Mouse (Mus musculus) hindbrain, postnatal 0 days (tissue): Measurements from ENCODE around the gene Mcm3. TPM values are rescaled to one million over a fixed set of nuclear protein-coding genes. Genes with fewer than 3 reads are reported as not detected.

ENCODE experiments used
- ATAC-seq: fragments of 200-750 bp; cut with Nextera tagmentation; 2 replicates; pipeline ENCODE4 v1.8.0; 2017; ENCODE audit warnings: mild to moderate bottlenecking, moderate TSS enrichment, moderate library complexity
- DNase-seq: peaks from one replicate; pipeline ENCODE4 v3.0.0-alpha.2; 2015; ENCODE audit warnings: low spot score
- H3K27ac ChIP-seq: fragments of 300-500 bp; sonication (generic); 2 replicates; pipeline ENCODE4 v1.5.1; 2014; ENCODE audit warnings: mild to moderate bottlenecking
- H3K27me3 ChIP-seq: fragments of 300-500 bp; sonication (generic); 2 replicates; pipeline ENCODE4 v1.6.1; 2014; ENCODE audit warnings: low read length, mixed read lengths; ENCODE audit not compliant: insufficient read depth
- H3K36me3 ChIP-seq: fragments of 300-500 bp; sonication (generic); 2 replicates; pipeline ENCODE4 v1.6.1; 2014; ENCODE audit warnings: low read length, mixed read lengths; ENCODE audit not compliant: insufficient read depth
- H3K4me1 ChIP-seq: fragments of 300-500 bp; sonication (generic); 2 replicates; pipeline ENCODE4 v1.6.1; 2014; ENCODE audit warnings: antibody characterized with exemption, low read length, mixed read lengths; ENCODE audit not compliant: insufficient read depth
- H3K4me2 ChIP-seq: fragments of 300-500 bp; sonication (generic); 2 replicates; pipeline ENCODE4 v1.6.1; 2014; ENCODE audit warnings: low read depth, mild to moderate bottlenecking, low read length, moderate library complexity, mixed read lengths
- H3K4me3 ChIP-seq: fragments of 300-500 bp; sonication (generic); 2 replicates; pipeline ENCODE4 v1.5.1; 2014; ENCODE audit warnings: low read length
- H3K9ac ChIP-seq: fragments of 300-500 bp; sonication (generic); replicated peaks from 2 replicates; pipeline ENCODE4 v1.6.1; 2014; ENCODE audit warnings: mild to moderate bottlenecking, low read length, moderate library complexity, mixed read lengths
- H3K9me3 ChIP-seq: fragments of 300-500 bp; sonication (generic); 2 replicates; pipeline ENCODE4 v1.6.1; 2016; ENCODE audit warnings: low read length, mixed read lengths
- CTCF ChIP-seq: IDR thresholded peaks from 2 replicates; pipeline ENCODE4 v1.5.1; 2016; ENCODE audit warnings: antibody characterized with exemption, control low read depth, low read depth
- WGBS: fragments of 180-500 bp; shearing (Covaris S2); extraction: QIAGEN DNeasy Blood & Tissue Kit; methylation state at CpG from one replicate; pipeline ENCODE4 v1.1.7; 2014; 5-methylcytosine and 5-hydroxymethylcytosine counted together
- polyA plus RNA-seq: library from polyadenylated mRNA; unstranded; fragments of >200 nt; fragmentation: Nextera tagmentation; extraction: Ambion mirVana; gene quantifications from 2 replicates; pipeline ENCODE4 v1.2.1, GENCODE M21; 2015
- total RNA-seq: library from RNA; depleted of rRNA; stranded (reverse); fragments of >200 nt; gene quantifications from 2 replicates; pipeline ENCODE4 v1.2.3, GENCODE M21; 2014

The Mcm3 gene
- total and polyA plus RNA-seq, 2 experiments from 2014 or later: 18.1 to 23.1 TPM

DNA sequence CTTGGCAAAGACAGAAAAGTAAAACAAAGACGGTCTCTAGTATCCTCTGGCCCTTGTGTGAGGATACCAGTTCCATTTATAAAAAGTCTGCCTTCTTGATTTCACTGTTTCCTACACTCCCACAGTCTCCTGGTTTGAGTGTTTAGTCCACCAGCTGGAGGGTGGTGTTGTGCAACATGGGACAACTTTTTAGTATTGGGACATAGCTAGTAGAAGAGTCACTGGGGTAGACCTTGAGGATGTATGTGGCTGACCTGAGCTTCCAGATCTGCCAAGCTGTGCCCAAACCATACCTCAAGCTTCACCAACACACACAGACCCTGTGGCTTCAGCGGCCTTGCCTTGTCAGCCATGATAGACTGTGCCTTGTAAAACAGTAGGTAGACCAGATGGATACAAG is 7.9 kb upstream of the Mcm3 start:
- no peaks in the 10 kb centered on the region for H3K9me3 ChIP-seq
- no peaks in the 10 kb centered on the region for H3K27me3 ChIP-seq
- H3K4me3 ChIP-seq: no peak overlapping the region
- H3K27ac ChIP-seq: no peak overlapping the region
- H3K4me2 ChIP-seq: no peak overlapping the region
- no peak for ATAC-seq
- 85% methylated on average over 2 of the region's 2 CpGs for WGBS
- no peak overlapping the region for H3K9ac ChIP-seq
- no peaks in the 10 kb centered on the region for H3K36me3 ChIP-seq
- DNase-seq: no peak
- TF ChIP-seq CTCF: no peak
- H3K4me1 ChIP-seq: no peaks in the 10 kb centered on the region

DNA sequence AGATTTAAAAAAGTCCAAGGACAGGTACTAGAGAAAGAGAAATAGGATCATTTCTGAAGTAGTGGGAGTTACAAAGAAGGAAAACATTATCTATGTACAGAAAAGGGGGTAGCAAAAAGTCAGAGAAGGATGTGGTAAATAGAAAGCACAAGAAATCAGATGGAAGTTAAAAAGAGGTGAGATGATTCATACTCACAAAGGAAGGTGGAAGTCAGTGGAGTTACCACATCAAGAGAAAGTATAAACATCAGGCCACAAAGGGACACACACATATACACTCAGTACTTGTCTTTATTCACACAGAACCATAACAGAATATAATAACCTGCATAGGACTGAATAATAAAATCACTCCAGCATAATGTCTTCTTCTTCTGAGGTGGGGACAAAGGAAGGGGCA is 4.9 kb upstream of the Mcm3 start:
- no peak overlapping the region for H3K4me3 ChIP-seq
- no peaks in the 10 kb centered on the region for H3K4me1 ChIP-seq
- no peak for ATAC-seq
- DNase-seq: no peak
- no peak for TF ChIP-seq CTCF
- no peaks in the 10 kb centered on the region for H3K9me3 ChIP-seq
- no peak overlapping the region for H3K27ac ChIP-seq
- no peak overlapping the region for H3K4me2 ChIP-seq
- H3K36me3 ChIP-seq: no peaks in the 10 kb centered on the region
- H3K27me3 ChIP-seq: no peaks in the 10 kb centered on the region
- no peak overlapping the region for H3K9ac ChIP-seq

DNA sequence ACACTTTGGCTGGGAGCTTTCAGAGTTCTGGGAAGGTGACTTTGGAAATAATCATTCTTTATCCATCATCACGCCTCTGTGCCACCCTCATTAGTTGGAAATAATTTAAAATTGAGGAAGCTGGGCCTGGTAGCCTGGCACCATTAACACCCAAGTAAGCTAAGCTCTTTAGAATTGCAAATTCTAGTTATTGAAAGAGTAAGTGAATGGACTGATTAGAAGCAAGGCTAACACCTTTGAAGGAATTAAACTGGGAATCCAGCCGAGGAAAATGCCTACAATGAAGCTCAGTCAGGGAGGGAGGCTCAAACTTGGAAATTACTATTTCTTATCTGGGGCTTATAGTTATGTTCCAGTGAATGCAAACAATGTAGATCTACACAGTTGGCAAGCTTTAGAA is 3.8 kb upstream of the Mcm3 start:
- 52% methylated on average over 2 of the region's 2 CpGs for WGBS
- no peak for DNase-seq
- Histone ChIP-seq H3K36me3 (no peaks in the 10 kb centered on the region), H3K4me3 (no peak overlapping the region), H3K4me1 (no peaks in the 10 kb centered on the region), H3K9me3 (no peaks in the 10 kb centered on the region), H3K27me3 (no peaks in the 10 kb centered on the region), H3K27ac (no peak overlapping the region), H3K4me2 (no peak overlapping the region), H3K9ac (no peak overlapping the region)
- no peak for TF ChIP-seq CTCF
- ATAC-seq: no peak

DNA sequence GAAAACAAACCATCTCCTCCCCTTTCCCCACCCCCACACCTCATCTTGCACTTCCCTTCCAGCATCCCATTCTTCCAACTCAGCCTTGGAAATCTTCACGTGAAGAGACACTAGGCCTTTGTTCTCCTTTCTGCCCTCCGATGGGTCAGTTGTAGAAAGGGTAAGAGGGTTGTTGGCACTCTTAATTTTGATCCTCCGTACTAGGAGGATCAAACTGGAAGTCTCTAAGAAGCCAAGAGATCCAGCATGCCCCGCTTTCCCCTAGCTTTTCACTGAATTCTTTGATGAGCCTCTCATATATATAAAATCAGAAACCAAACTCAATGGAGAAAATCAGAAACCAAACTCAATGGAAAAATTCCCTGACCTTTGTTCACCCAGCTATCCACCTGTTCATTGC is 3.4 kb upstream of the Mcm3 start:
- DNase-seq: no peak
- H3K27me3 ChIP-seq: no peaks in the 10 kb centered on the region
- no peak for TF ChIP-seq CTCF
- WGBS: 41% methylated on average over 4 of the region's 4 CpGs
- no peaks in the 10 kb centered on the region for H3K4me1 ChIP-seq
- H3K27ac ChIP-seq: no peak overlapping the region
- no peaks in the 10 kb centered on the region for H3K9me3 ChIP-seq
- no peak overlapping the region for H3K4me3 ChIP-seq
- H3K36me3 ChIP-seq: no peaks in the 10 kb centered on the region
- no peak overlapping the region for H3K4me2 ChIP-seq
- H3K9ac ChIP-seq: no peak overlapping the region
- ATAC-seq: no peak

DNA sequence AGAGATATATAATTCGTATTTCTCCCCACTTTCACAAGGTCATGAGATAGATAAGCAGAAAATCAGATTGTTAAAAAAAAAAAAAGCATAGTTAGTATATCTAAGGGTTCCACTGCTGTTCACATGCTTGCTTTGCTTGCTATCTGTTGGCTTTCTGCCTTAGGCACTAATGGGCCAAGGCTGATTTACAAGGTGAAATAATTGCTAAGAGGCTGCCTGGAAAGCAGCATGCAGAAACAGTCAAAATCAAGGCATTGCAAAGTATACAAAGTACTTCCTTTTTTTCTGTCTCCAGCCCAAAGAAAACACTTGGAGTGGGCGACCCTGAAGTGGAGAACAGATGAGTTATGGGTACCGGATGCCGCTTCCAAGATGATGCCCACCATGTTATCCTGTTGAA is 847 bp upstream of the Mcm3 start:
- H3K9ac ChIP-seq: no peak overlapping the region
- no peaks in the 10 kb centered on the region for H3K36me3 ChIP-seq
- no peaks in the 10 kb centered on the region for H3K9me3 ChIP-seq
- no peak overlapping the region for H3K27ac ChIP-seq
- H3K4me1 ChIP-seq: no peaks in the 10 kb centered on the region
- TF ChIP-seq CTCF: no peak
- no peak overlapping the region for H3K4me3 ChIP-seq
- 91% methylated on average over 4 of the region's 4 CpGs for WGBS
- H3K27me3 ChIP-seq: no peaks in the 10 kb centered on the region
- no peak for ATAC-seq
- H3K4me2 ChIP-seq: no peak overlapping the region
- DNase-seq: no peak

DNA sequence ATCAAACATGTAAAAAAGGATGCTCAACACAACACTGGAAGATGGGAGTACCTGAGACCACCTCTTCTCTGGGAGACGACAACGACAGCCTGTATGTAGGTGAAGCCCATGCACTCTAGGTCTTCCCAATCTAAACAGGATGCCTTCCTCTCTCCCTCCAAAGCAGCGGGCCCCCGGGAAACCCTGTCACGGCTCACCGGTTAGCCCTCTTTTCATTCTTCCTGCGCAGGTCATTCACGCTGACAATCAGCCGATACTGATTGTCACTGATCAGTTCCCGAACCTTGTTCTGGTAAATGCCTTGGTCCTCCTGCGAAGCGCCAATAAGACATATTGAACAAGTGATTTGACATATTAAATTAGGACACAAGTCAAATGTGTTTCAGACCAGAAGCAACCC is 2.5 kb downstream of the Mcm3 start:
- H3K4me2 ChIP-seq: no peak overlapping the region
- no peak overlapping the region for H3K4me3 ChIP-seq
- TF ChIP-seq CTCF: no peak
- no peaks in the 10 kb centered on the region for H3K4me1 ChIP-seq
- DNase-seq: no peak
- no peak for ATAC-seq
- H3K27me3 ChIP-seq: no peaks in the 10 kb centered on the region
- no peaks in the 10 kb centered on the region for H3K9me3 ChIP-seq
- no peaks in the 10 kb centered on the region for H3K36me3 ChIP-seq
- H3K9ac ChIP-seq: no peak overlapping the region
- 53% methylated on average over 12 of the region's 12 CpGs for WGBS
- H3K27ac ChIP-seq: no peak overlapping the region

DNA sequence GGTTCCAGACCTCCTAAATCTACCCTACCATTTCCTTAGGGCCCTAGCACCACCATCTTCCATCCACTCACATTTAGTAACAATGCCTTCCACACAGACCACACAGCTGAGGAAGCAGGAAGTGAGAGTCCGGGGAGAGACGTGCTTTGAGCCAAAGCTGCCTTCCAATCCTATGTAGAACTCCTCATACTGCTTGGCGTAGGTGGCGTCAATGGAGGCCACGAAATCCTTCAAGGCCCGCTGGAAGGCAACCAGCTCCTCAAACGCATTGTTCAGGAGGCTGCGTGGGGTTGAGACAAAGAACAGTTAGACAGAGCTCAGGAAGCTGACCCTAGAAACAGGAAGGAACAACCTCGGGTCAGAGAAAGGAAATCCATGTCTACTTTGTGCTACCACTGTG is 2.9 kb downstream of the Mcm3 start:
- Histone ChIP-seq H3K4me3 (no peak overlapping the region), H3K36me3 (no peaks in the 10 kb centered on the region), H3K4me1 (no peaks in the 10 kb centered on the region), H3K27me3 (no peaks in the 10 kb centered on the region), H3K27ac (no peak overlapping the region), H3K9me3 (no peaks in the 10 kb centered on the region), H3K9ac (no peak overlapping the region), H3K4me2 (no peak overlapping the region)
- no peak for ATAC-seq
- 81% methylated on average over 9 of the region's 9 CpGs for WGBS
- no peak for TF ChIP-seq CTCF
- DNase-seq: no peak
